Mouse (Mus musculus): ENCODE measurements around the gene Ptk7. TPM values are rescaled to one million over a fixed set of nuclear protein-coding genes. Genes with fewer than 3 reads are reported as not detected.

The Ptk7 gene
- polyA plus RNA-seq (2015; fragmentation: Nextera tagmentation; extraction: Ambion mirVana) = 49.3 and 52.6 TPM in 2 replicates

GRCm38 (mm10) chr17:46628791-46629684 is at the start of gene Ptk7:
Gene Ptk7, minus strand, starts transcription at chr17:46629504.
- ATAC-seq (ENCODE audit: extremely low read depth, insufficient number of reproducible peaks, low FRiP score, low TSS enrichment) = peak; percentile 67
- peaks cover 32% of the 10 kb centered on the region for H3K36me3 ChIP-seq
- no peaks in the 10 kb centered on the region for H3K27me3 ChIP-seq (replicated peaks)
- H3K4me2 ChIP-seq = peak within 1 kb of the TSS; percentile 86
- H3K9me3 ChIP-seq = no peaks in the 10 kb centered on the region
- peak within 1 kb of the TSS; percentile 94 for H3K9ac ChIP-seq
- peaks cover 59% of the 10 kb centered on the region for H3K4me1 ChIP-seq
- H3K4me3 ChIP-seq = peak within 1 kb of the TSS; percentile 74
- WGBS = under 1% methylated on average over 81 of the region's 90 CpGs
- H3K27ac ChIP-seq (replicated peaks) = peak within 1 kb of the TSS; percentile 93

GRCm38 (mm10) chr17:46678911-46679310 is 49.6 kb upstream of the Ptk7 start:
- peak overlapping the region; percentile 87 for H3K4me2 ChIP-seq
- peak overlapping the region; percentile 96 for H3K27ac ChIP-seq (replicated peaks)
- ATAC-seq (ENCODE audit: extremely low read depth, insufficient number of reproducible peaks, low FRiP score, low TSS enrichment) = no peak
- H3K9me3 ChIP-seq = no peaks in the 10 kb centered on the region
- peaks cover 48% of the 10 kb centered on the region for H3K4me1 ChIP-seq
- no peaks in the 10 kb centered on the region for H3K27me3 ChIP-seq (replicated peaks)
- peak overlapping the region; percentile 97 for H3K4me3 ChIP-seq
- 21% methylated on average over 9 of the region's 9 CpGs for WGBS
- H3K36me3 ChIP-seq = peaks cover 57% of the 10 kb centered on the region
- H3K9ac ChIP-seq = peak overlapping the region; percentile 96

- peak within 1 kb of the TSS; percentile 96 for H3K9ac ChIP-seq
- no peaks in the 10 kb centered on the region for H3K27me3 ChIP-seq (replicated peaks)
- ATAC-seq (ENCODE audit: extremely low read depth, insufficient number of reproducible peaks, low FRiP score, low TSS enrichment) = no peak
- H3K36me3 ChIP-seq = peaks cover 52% of the 10 kb centered on the region
- H3K4me2 ChIP-seq = peak within 1 kb of the TSS; percentile 87
- 68% methylated on average over 9 of the region's 9 CpGs for WGBS
- H3K4me1 ChIP-seq = peaks cover 46% of the 10 kb centered on the region
- H3K9me3 ChIP-seq = no peaks in the 10 kb centered on the region
- H3K27ac ChIP-seq (replicated peaks) = peak within 1 kb of the TSS; percentile 96
- peak within 1 kb of the TSS; percentile 97 for H3K4me3 ChIP-seq
Measured at GRCm38 (mm10) chr17:46678416-46678815, 49.1 kb upstream of the Ptk7 start, which contains the start of gene Mea1. Gene Mea1, plus strand, starts transcription at chr17:46678793.

GRCm38 (mm10) chr17:46674530-46675283 is 45.4 kb upstream of the Ptk7 start:
- Histone ChIP-seq H3K4me1 (peaks cover 43% of the 10 kb centered on the region), H3K9ac (peak overlapping the region; percentile 92), H3K36me3 (peaks cover 64% of the 10 kb centered on the region), H3K4me2 (peak overlapping the region; percentile 81), H3K27ac (replicated peaks) (peak overlapping the region; percentile 85), H3K4me3 (peak overlapping the region; percentile 83), H3K27me3 (replicated peaks) (no peaks in the 10 kb centered on the region), H3K9me3 (no peaks in the 10 kb centered on the region)
- WGBS = 22% methylated on average over 15 of the region's 15 CpGs
- no peak for ATAC-seq (ENCODE audit: extremely low read depth, insufficient number of reproducible peaks, low FRiP score, low TSS enrichment)

- Histone ChIP-seq H3K4me1 (peaks cover 36% of the 10 kb centered on the region), H3K4me2 (peak within 1 kb of the TSS; percentile 81), H3K36me3 (peaks cover 71% of the 10 kb centered on the region), H3K27ac (replicated peaks) (peak within 1 kb of the TSS; percentile 85), H3K27me3 (replicated peaks) (no peaks in the 10 kb centered on the region), H3K9ac (peak within 1 kb of the TSS; percentile 92), H3K9me3 (no peaks in the 10 kb centered on the region), H3K4me3 (peak within 1 kb of the TSS; percentile 83)
- peak; percentile 77 for ATAC-seq (ENCODE audit: extremely low read depth, insufficient number of reproducible peaks, low FRiP score, low TSS enrichment)
- under 1% methylated on average over 43 of the region's 43 CpGs for WGBS
Measured at GRCm38 (mm10) chr17:46673850-46674529, 44.7 kb upstream of the Ptk7 start, which contains the start of gene Rrp36. Gene Rrp36, minus strand, starts transcription at chr17:46674352.

DNA sequence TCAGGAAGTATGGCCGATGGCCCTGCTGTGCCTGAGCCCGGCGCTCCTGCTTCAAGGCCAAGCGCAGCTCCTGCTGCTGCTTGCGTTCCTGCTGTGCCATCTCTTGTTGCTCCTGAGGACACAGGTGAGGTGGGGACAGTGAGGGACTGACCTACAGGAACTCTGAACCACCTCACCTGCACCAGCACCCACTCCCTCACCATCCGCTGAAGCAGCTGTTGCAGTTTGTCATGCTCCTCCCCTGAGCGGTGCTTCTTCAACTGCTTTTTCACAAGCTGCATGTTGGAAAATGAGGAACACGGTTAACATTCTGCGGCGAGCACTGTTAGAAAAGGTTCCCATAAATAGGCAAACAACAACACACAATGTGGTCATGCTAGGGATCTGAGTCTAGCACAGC is 40.6 kb upstream of the Ptk7 start:
- WGBS = 93% methylated on average over 10 of the region's 10 CpGs
- no peaks in the 10 kb centered on the region for H3K9me3 ChIP-seq

DNA sequence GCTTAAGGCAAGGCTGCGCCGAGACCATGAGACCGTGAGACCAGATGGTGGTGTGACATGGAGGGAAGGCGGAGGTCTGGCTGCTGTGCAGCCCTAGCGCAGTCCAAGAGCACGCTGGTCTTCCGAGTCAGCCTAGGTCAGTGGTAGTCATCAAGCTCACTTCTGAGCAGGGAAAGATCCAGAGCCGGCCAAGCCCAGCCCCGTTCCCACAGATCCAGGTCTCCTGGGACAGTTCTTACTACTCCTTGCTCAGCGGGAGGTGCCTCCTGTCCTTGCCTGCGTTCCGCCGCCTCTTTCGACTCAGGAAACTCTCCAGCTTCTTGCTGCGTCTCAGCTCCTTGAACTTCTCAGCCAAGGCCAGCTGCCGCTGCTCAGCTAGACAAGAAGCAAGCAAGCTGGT is 38.4 kb upstream of the Ptk7 start:
- Histone ChIP-seq H3K9me3 (no peaks in the 10 kb centered on the region), H3K36me3 (peaks cover 93% of the 10 kb centered on the region), H3K4me1 (peaks cover 1% of the 10 kb centered on the region; the same call in 1 of the 2 replicates), H3K9ac (no peak overlapping the region), H3K27me3 (replicated peaks) (no peaks in the 10 kb centered on the region), H3K27ac (replicated peaks) (no peak overlapping the region), H3K4me3 (no peak overlapping the region), H3K4me2 (no peak overlapping the region)
- no peak for ATAC-seq (ENCODE audit: extremely low read depth, insufficient number of reproducible peaks, low FRiP score, low TSS enrichment)
- WGBS = 81% methylated on average over 16 of the region's 16 CpGs

More for the DNA sequence above, 40.6 kb upstream of the Ptk7 start:
- Histone ChIP-seq H3K36me3 (peaks cover 77% of the 10 kb centered on the region), H3K27ac (replicated peaks) (no peak overlapping the region), H3K4me1 (peaks cover 17% of the 10 kb centered on the region), H3K9ac (no peak overlapping the region), H3K27me3 (replicated peaks) (no peaks in the 10 kb centered on the region), H3K4me2 (no peak overlapping the region), H3K4me3 (no peak overlapping the region)
- ATAC-seq (ENCODE audit: extremely low read depth, insufficient number of reproducible peaks, low FRiP score, low TSS enrichment) = no peak

GRCm38 (mm10) chr17:46662730-46663129 is 33.4 kb upstream of the Ptk7 start:
- Histone ChIP-seq H3K27ac (replicated peaks) (no peak overlapping the region), H3K27me3 (replicated peaks) (no peaks in the 10 kb centered on the region), H3K4me3 (no peak overlapping the region), H3K4me2 (no peak overlapping the region), H3K4me1 (no peaks in the 10 kb centered on the region), H3K36me3 (peaks cover 100% of the 10 kb centered on the region), H3K9ac (no peak overlapping the region; the same call in 1 of the 2 replicates), H3K9me3 (no peaks in the 10 kb centered on the region)
- ATAC-seq (ENCODE audit: extremely low read depth, insufficient number of reproducible peaks, low FRiP score, low TSS enrichment) = no peak
- WGBS = 87% methylated on average over 5 of the region's 5 CpGs

DNA sequence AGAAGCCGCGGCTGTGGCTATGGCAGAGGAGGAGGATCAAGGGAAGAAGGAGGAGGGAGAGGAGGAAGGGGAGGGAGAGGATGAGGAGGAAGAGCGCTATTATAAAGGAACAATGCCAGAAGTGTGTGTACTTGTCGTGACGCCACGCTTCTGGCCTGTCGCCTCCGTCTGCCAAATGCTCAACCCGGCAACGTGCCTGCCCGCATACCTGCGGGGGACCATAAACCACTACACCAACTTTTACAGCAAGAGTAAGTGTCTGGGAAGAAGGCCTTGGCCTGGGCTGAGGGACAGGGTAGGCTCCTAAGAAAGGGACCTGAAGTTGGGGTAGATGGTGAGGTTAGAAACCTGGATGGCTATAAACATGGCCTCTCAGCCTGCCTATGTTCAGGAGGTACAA is 32.7 kb upstream of the Ptk7 start:
- 88% methylated on average over 12 of the region's 12 CpGs for WGBS
- no peak overlapping the region for H3K27ac ChIP-seq (replicated peaks)
- no peaks in the 10 kb centered on the region for H3K9me3 ChIP-seq
- no peak overlapping the region for H3K9ac ChIP-seq
- no peak overlapping the region for H3K4me3 ChIP-seq
- peaks cover 100% of the 10 kb centered on the region for H3K36me3 ChIP-seq
- no peaks in the 10 kb centered on the region for H3K27me3 ChIP-seq (replicated peaks)
- no peak overlapping the region for H3K4me2 ChIP-seq
- no peaks in the 10 kb centered on the region for H3K4me1 ChIP-seq
- no peak for ATAC-seq (ENCODE audit: extremely low read depth, insufficient number of reproducible peaks, low FRiP score, low TSS enrichment)

GRCm38 (mm10) chr17:46661351-46661750 is 32.0 kb upstream of the Ptk7 start:
- H3K4me3 ChIP-seq = no peak overlapping the region
- H3K36me3 ChIP-seq = peaks cover 100% of the 10 kb centered on the region
- no peak overlapping the region for H3K9ac ChIP-seq
- ATAC-seq (ENCODE audit: extremely low read depth, insufficient number of reproducible peaks, low FRiP score, low TSS enrichment) = no peak
- H3K4me2 ChIP-seq = no peak overlapping the region
- H3K27me3 ChIP-seq (replicated peaks) = no peaks in the 10 kb centered on the region
- no peaks in the 10 kb centered on the region for H3K9me3 ChIP-seq
- 88% methylated on average over 9 of the region's 9 CpGs for WGBS
- H3K4me1 ChIP-seq = no peaks in the 10 kb centered on the region
- H3K27ac ChIP-seq (replicated peaks) = no peak overlapping the region

GRCm38 (mm10) chr17:46656054-46656453 is 26.8 kb upstream of the Ptk7 start:
- Histone ChIP-seq H3K9me3 (no peaks in the 10 kb centered on the region), H3K4me3 (no peak overlapping the region), H3K9ac (no peak overlapping the region), H3K27ac (replicated peaks) (no peak overlapping the region), H3K4me1 (peaks cover 30% of the 10 kb centered on the region), H3K4me2 (no peak overlapping the region), H3K27me3 (replicated peaks) (no peaks in the 10 kb centered on the region), H3K36me3 (peaks cover 88% of the 10 kb centered on the region)
- no peak for ATAC-seq (ENCODE audit: extremely low read depth, insufficient number of reproducible peaks, low FRiP score, low TSS enrichment)
- 68% methylated on average over 6 of the region's 6 CpGs for WGBS
